Mouse (Mus musculus) ES-Bruce4 (cell line): Measurements from ENCODE around the gene Grk3.

ENCODE experiments used
- CTCF ChIP-seq: IDR thresholded peaks from one replicate; pipeline ENCODE4 v1.8.1; 2011; ENCODE audit warnings: low read depth, low read length
- EP300 ChIP-seq: IDR thresholded peaks from 2 replicates; pipeline ENCODE4 v1.6.1; 2011; ENCODE audit warnings: low read depth, low read length; ENCODE audit not compliant: insufficient read depth
- POLR2A ChIP-seq: IDR thresholded peaks from one replicate; pipeline ENCODE4 v1.8.1; 2011; ENCODE audit warnings: low read length; ENCODE audit not compliant: insufficient read depth

- no peak for TF ChIP-seq CTCF
- TF ChIP-seq POLR2A, result no peak
- no peak for TF ChIP-seq EP300
These were observed 19.8 kb upstream of the Grk3 start for GRCm38 (mm10) chr5:113035094-113036047.
